Mouse (Mus musculus): Measurements from ENCODE around the gene Faap20. TPM values are rescaled to one million over a fixed set of nuclear protein-coding genes. Genes with fewer than 3 reads are reported as not detected.

The Faap20 gene
- polyA plus RNA-seq, 1 experiment from 2014 or later, result 110 TPM

DNA sequence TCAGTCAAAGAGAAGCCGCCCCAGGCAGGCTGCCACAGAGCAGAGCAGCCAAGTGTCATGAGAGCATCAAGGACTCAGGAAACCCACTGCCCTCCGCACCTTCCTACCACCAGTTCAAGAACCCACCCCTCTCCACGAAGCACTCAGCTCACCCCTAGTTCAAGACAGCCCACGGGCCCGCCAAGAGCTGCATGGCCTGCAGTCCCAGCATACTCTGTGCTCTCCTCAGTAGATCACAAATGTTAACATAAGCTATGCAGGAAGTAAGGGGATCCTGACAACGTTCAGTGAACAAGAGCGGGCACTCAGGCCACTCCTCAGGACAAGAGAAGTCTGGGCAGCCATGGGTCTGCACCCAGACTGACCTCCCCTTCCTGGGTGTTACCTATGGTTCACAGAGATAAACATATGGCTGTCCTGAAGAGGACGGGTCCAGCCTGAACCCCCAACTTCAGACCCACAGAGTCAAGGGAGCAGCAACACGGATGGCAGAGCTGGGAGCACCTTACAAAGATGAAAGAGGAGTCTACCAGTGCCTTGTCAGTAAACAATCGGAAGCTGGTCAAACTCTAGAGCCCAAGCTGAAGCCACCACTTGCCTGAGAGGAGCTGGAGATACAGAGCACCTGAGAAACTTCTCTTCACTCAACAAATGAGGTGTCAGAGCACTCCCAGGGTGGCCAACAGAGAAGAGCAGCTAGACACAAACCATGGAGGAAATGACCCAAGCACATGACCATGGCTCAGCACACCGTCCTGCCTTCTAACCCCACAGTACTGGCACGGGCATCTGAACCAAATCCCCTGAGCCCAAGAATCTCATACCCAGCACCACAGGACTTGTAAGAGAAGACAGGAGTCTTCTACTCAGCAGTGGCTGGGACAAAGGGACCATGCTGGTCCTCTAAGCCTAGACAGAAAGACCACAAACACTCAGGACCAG, 30.1 kb upstream of the Faap20 start:
- DNase-seq (ENCODE audit: low spot score, missing footprints) (no peak), ATAC-seq (ENCODE audit: low FRiP score) (no peak)
- H3K9ac ChIP-seq (ENCODE audit: low read length), result peak overlapping the region; percentile 95
- no peaks in the 10 kb centered on the region for H3K9me3 ChIP-seq (ENCODE audit: control insufficient read depth, low read length)
- peaks cover 47% of the 10 kb centered on the region for H3K4me1 ChIP-seq (ENCODE audit: control insufficient read depth, insufficient read depth, low read length)
- WGBS, result 66% methylated on average over 12 of the region's 12 CpGs
- H3K27me3 ChIP-seq (ENCODE audit: control insufficient read depth, insufficient read depth, low read length), result no peaks in the 10 kb centered on the region
- H3K27ac ChIP-seq (ENCODE audit: low read depth, low read length), result no peak overlapping the region
- no peaks in the 10 kb centered on the region for H3K36me3 ChIP-seq (ENCODE audit: control insufficient read depth, insufficient read depth, low read length)
- peak overlapping the region; percentile 96 for H3K4me3 ChIP-seq (ENCODE audit: low read depth, low read length)
- peak overlapping the region; percentile 99 for H3K4me2 ChIP-seq

DNA sequence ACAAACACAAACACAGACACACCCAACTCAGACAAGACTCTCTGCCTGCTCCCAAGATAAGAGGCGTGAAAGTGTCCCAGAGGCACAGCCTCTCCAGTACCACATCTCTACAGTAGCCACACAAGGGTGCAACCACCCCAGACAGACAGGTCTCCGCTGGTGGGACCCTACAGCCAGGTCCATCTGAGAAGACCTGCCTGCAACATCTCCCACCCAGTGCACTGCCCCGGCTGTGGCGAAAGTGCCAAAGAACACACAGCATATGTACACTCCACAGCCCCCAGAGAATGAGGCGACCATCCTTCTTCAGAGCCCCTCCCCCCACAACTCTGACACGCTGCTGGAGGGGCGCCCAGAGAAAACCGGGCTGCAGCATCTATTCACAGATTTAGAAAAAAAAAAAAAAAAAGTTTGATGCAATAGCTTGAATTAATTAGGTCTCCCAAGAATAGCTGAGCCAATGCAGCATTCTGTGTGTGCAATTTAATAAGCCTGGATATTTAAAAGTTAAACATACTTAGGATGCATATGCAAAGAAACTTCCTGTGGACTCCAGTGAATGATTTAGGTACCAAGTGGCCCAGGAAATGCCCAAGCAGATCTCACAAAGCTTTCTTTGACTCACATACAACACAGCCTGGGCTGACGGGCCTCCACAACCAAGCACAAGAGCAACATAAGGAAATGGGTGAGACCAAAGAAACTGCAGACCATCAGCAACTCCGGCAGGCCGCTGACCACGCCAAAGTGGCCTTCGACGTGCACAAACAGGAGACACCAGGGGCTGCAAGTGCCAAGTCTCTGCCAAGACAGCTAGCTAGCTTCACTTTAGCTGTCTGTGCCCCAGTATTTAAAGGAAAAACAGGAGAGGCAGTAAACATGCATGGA, 29.1 kb upstream of the Faap20 start:
- Histone ChIP-seq H3K4me2 (peak overlapping the region; percentile 99), H3K36me3 (ENCODE audit: control insufficient read depth, insufficient read depth, low read length) (no peaks in the 10 kb centered on the region), H3K9ac (ENCODE audit: low read length) (peak overlapping the region; percentile 95), H3K9me3 (ENCODE audit: control insufficient read depth, low read length) (no peaks in the 10 kb centered on the region), H3K27ac (ENCODE audit: low read depth, low read length) (no peak overlapping the region), H3K4me1 (ENCODE audit: control insufficient read depth, insufficient read depth, low read length) (peaks cover 43% of the 10 kb centered on the region), H3K27me3 (ENCODE audit: control insufficient read depth, insufficient read depth, low read length) (no peaks in the 10 kb centered on the region), H3K4me3 (ENCODE audit: low read depth, low read length) (peak overlapping the region; percentile 96)
- DNase-seq (ENCODE audit: low spot score, missing footprints) (no peak), ATAC-seq (ENCODE audit: low FRiP score) (no peak)
- 13% methylated on average over 14 of the region's 14 CpGs for WGBS

DNA sequence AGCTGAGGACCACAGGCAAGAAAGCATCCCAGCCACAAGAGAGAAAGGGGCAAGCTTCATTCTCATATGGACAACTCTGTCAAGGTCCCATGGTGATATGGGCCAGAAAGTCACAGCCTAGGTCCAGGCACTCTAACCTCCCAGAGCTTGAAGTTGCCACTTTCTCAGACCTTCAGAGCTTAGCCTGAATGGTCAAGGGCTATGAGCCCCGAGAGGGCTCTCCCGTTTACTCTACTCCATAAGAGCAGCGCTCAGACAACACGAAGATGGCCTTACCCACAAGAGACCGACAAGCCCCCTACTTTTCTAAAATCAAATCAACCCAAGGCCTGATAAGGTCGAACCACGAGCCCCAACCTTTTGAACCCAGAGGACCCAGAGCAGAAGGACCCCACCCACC, 28.5 kb upstream of the Faap20 start:
- DNase-seq (ENCODE audit: low spot score, missing footprints) (peak; percentile 94), ATAC-seq (ENCODE audit: low FRiP score) (no peak)
- Histone ChIP-seq H3K9me3 (ENCODE audit: control insufficient read depth, low read length) (no peaks in the 10 kb centered on the region), H3K27me3 (ENCODE audit: control insufficient read depth, insufficient read depth, low read length) (no peaks in the 10 kb centered on the region), H3K36me3 (ENCODE audit: control insufficient read depth, insufficient read depth, low read length) (no peaks in the 10 kb centered on the region), H3K9ac (ENCODE audit: low read length) (peak overlapping the region; percentile 95), H3K4me1 (ENCODE audit: control insufficient read depth, insufficient read depth, low read length) (peaks cover 40% of the 10 kb centered on the region), H3K4me2 (peak overlapping the region; percentile 99), H3K4me3 (ENCODE audit: low read depth, low read length) (peak overlapping the region; percentile 96), H3K27ac (ENCODE audit: low read depth, low read length) (no peak overlapping the region)
- 0% methylated on average over 7 of the region's 7 CpGs for WGBS

DNA sequence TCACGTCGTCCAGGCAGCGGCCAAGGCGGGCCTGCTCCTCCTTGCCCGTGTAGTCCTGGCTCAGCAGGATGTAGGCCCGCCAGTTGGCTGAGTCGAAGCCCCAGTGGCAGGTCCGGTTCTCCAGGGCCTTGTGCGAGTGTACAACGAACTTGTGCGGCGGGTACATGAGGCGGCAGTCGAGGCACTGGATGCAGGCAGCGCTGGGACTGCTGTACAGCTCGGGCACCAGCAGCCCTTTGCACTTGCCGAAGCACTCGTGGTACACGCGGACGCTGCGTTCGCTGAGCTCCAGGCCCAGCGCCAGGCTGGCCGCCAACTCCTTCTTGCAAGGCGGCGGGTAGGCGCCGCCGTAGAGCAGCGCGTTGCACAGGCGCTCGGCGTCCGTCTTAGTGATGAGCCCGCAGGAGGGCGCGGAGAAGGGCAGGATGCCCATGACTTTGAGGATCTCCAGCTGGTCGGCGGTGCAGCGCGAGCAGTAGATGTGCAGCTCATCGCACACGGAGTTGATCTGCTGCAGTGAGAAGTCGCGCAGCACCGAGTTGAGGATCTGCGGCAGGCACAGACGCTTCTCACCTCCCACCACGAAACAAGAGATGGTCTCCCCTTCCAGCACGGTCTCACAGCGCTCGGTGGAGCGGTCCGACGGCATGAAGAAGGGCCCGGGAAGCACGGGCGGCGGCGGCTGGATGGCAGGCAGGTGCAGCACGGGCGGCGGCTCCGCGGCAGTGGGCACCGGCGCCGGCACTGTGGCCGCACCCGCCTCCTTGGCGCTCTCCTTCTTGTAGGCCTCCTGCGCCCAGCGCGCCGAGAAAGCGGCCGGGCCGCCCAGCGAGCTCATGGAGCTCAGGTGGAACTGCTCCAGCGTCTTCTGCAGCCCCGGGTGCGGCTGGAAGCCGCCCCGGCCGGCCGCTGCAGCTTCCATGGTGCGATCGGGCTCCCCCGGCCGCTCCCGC, 27.7 kb upstream of the Faap20 start:
- H3K27me3 ChIP-seq (ENCODE audit: control insufficient read depth, insufficient read depth, low read length), result no peaks in the 10 kb centered on the region
- peak overlapping the region; percentile 95 for H3K9ac ChIP-seq (ENCODE audit: low read length)
- H3K27ac ChIP-seq (ENCODE audit: low read depth, low read length), result peak overlapping the region; percentile 48
- H3K4me3 ChIP-seq (ENCODE audit: low read depth, low read length), result peak overlapping the region; percentile 96
- no peak for ATAC-seq (ENCODE audit: low FRiP score)
- peaks cover 37% of the 10 kb centered on the region for H3K4me1 ChIP-seq (ENCODE audit: control insufficient read depth, insufficient read depth, low read length)
- WGBS, result under 1% methylated on average over 74 of the region's 93 CpGs
- DNase-seq (ENCODE audit: low spot score, missing footprints), result peak; percentile 97
- H3K4me2 ChIP-seq, result peak overlapping the region; percentile 99
- no peaks in the 10 kb centered on the region for H3K36me3 ChIP-seq (ENCODE audit: control insufficient read depth, insufficient read depth, low read length)
- no peaks in the 10 kb centered on the region for H3K9me3 ChIP-seq (ENCODE audit: control insufficient read depth, low read length)

DNA sequence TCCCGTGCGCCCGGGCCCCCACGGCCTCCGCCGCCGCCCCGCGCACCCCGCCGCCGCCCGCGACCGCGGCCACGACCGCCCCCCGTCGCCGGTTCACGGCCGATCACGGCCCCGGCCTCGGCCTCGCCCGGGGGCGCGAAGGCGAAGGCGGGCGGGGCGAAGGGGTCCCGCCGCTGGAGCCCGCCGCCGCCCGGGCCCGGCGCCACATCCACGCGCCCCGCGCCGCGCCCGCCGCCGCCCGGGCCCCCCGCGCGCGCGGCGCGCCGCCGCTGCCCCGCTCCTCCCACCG, 27.1 kb upstream of the Faap20 start, which contains the start of gene Ski:
Gene Ski (minus strand): TSS at position 41 of the 289 bp plus-strand sequence.
- H3K4me1 ChIP-seq (ENCODE audit: control insufficient read depth, insufficient read depth, low read length), result peaks cover 33% of the 10 kb centered on the region

DNA sequence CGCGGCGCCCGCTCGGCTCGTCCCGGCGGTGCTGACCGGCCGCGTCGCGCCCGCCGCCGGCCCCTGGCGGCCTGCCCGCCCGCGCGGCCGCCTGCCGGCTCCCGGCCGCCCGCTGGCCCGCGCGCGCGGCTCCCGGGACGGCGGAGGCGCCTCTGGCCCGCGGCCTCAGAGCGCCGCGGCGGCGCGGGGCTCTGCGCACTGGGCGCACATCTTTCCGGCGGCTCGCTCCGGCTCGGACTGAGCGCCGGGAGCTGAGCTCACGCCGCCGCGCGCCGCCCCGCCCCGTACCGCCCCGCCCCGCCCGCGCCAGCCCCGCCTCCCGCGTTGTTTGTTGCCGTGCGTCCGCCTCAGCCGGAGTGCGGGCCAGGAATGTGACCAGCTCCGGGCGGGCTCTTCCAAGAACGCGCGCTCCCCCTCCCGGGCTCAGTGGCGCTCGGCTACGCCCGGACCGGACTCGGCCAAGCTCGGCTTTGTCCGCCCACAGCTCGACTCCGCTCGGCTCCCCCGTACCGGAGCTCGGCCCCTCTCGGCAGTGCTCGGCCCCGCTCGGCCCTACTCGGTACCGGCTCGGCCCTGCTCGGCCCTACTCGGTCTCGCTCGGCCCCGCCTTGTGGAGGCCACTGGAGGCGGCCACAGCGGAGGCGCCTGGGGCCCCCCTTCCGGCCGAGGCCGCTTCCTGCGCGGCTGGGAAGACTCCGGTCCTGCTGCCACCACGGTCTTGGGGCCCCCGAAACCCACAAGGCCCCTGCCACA, 26.6 kb upstream of the Faap20 start:
- ATAC-seq (ENCODE audit: low FRiP score) (peak; percentile 99), DNase-seq (ENCODE audit: low spot score, missing footprints) (peak; percentile 100)
- H3K9ac ChIP-seq (ENCODE audit: low read length), result peak overlapping the region; percentile 95
- no peaks in the 10 kb centered on the region for H3K27me3 ChIP-seq (ENCODE audit: control insufficient read depth, insufficient read depth, low read length)
- peak overlapping the region; percentile 99 for H3K4me2 ChIP-seq
- H3K9me3 ChIP-seq (ENCODE audit: control insufficient read depth, low read length), result no peaks in the 10 kb centered on the region
- peaks cover 31% of the 10 kb centered on the region for H3K4me1 ChIP-seq (ENCODE audit: control insufficient read depth, insufficient read depth, low read length)
- peak overlapping the region; percentile 64 for H3K27ac ChIP-seq (ENCODE audit: low read depth, low read length)
- H3K4me3 ChIP-seq (ENCODE audit: low read depth, low read length), result peak overlapping the region; percentile 96
- under 1% methylated on average over 54 of the region's 116 CpGs for WGBS
- H3K36me3 ChIP-seq (ENCODE audit: control insufficient read depth, insufficient read depth, low read length), result no peaks in the 10 kb centered on the region

More for the DNA sequence above, 27.1 kb upstream of the Faap20 start, which contains the start of gene Ski:
- Histone ChIP-seq H3K36me3 (ENCODE audit: control insufficient read depth, insufficient read depth, low read length) (no peaks in the 10 kb centered on the region), H3K4me3 (ENCODE audit: low read depth, low read length) (peak within 1 kb of the TSS; percentile 96), H3K27me3 (ENCODE audit: control insufficient read depth, insufficient read depth, low read length) (no peaks in the 10 kb centered on the region), H3K9ac (ENCODE audit: low read length) (peak within 1 kb of the TSS; percentile 95), H3K9me3 (ENCODE audit: control insufficient read depth, low read length) (no peaks in the 10 kb centered on the region), H3K27ac (ENCODE audit: low read depth, low read length) (peak within 1 kb of the TSS; percentile 64), H3K4me2 (peak within 1 kb of the TSS; percentile 99)
- under 1% methylated on average over 37 of the region's 63 CpGs for whole genome bisulfite sequencing
- DNase-seq (ENCODE audit: low spot score, missing footprints) (no peak), ATAC-seq (ENCODE audit: low FRiP score) (no peak)

DNA sequence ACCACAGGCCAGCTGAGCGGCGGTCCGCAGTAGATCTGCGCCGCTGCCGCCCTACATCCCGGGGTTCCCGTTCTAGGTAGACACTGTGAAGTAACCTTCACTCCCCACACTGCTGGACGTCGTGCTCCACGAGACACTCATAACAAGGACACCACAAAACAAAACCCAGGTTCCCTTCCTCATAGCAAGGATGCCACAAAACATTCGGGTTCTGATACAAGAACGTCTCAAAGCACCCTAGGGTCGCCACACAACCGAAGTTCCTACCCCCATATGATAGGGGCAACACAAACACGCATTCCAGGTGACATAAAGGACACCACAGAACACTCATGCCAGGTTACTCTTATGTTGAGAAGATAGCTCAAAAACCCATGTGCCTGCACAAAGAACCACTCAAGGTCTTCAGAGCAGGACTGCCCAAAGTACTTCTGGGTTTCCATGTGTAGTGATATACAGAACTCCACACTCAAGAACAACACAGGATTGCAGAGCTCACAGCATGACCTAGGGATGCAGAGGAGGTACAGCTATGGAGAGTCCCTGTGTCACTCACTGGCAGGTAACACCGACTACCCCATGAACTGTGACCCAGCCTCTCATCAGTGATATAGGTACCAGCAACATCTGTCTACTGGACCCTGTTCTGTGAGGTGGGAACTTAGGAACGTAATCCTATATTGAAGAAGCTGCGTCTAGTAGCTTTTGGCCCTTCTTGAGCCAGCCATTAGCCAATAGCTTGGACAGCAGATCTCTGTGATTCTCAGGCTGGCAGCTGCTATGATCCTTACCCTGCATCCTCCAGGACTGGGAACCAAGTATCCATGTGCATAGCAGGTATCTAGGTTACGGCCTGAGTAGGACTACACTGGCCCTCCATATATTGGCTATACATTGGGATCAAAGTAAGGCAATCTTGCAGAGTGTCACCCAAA, 25.7 kb upstream of the Faap20 start:
- 35% methylated on average over 20 of the region's 20 CpGs for WGBS
- H3K9ac ChIP-seq (ENCODE audit: low read length), result peak overlapping the region; percentile 68
- no peak for ATAC-seq (ENCODE audit: low FRiP score)

More for the DNA sequence above, 25.7 kb upstream of the Faap20 start:
- Histone ChIP-seq H3K27ac (ENCODE audit: low read depth, low read length) (peak overlapping the region; percentile 64), H3K36me3 (ENCODE audit: control insufficient read depth, insufficient read depth, low read length) (no peaks in the 10 kb centered on the region), H3K27me3 (ENCODE audit: control insufficient read depth, insufficient read depth, low read length) (no peaks in the 10 kb centered on the region), H3K4me1 (ENCODE audit: control insufficient read depth, insufficient read depth, low read length) (peaks cover 24% of the 10 kb centered on the region), H3K4me2 (peak overlapping the region; percentile 50), H3K4me3 (ENCODE audit: low read depth, low read length) (peak overlapping the region; percentile 96), H3K9me3 (ENCODE audit: control insufficient read depth, low read length) (no peaks in the 10 kb centered on the region)
- peak; percentile 94 for DNase-seq (ENCODE audit: low spot score, missing footprints)

All from midbrain, embryonic 11.5 days (tissue).